Mouse (Mus musculus): ENCODE measurements around the gene Ypel1. TPM values are rescaled to one million over a fixed set of nuclear protein-coding genes. Genes with fewer than 3 reads are reported as not detected.

Gene Ypel1
- total RNA-seq, 2 experiments from 2014 or later, result 39.8 to 40.5 TPM

DNA sequence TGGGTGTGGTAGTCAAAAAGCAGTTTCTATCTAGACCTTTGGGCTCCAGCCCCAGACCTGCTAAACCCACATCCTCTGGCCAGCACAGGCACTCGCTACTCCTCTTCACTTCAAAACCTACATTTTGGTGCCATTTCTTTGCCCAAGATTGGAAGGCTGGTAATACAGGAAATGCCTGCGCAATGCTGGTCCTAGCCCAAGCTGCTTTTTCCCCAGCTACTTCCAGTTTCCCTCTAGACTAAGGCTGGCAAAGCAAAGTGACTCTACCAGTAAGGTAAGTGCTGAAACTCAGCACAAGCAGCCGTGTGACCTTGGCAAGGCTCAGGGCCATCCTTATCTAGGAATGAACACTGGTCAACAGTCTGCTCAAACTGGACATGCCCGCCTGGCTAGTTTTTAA, 16.1 kb downstream of the Ypel1 start:
- DNase-seq (ENCODE audit: extremely low spot score in 1 of 2, low spot score in 1 of 2), result no peak

GRCm38 (mm10) chr16:17086241-17086640, 16.7 kb downstream of the Ypel1 start:
- DNase-seq (ENCODE audit: extremely low spot score in 1 of 2, low spot score in 1 of 2), result no peak

GRCm38 (mm10) chr16:17086669-17087193, 17.2 kb downstream of the Ypel1 start:
- DNase-seq (ENCODE audit: extremely low spot score in 1 of 2, low spot score in 1 of 2), result no peak

- DNase-seq (ENCODE audit: extremely low spot score in 1 of 2, low spot score in 1 of 2), result no peak
These were observed 18.9 kb downstream of the Ypel1 start for GRCm38 (mm10) chr16:17088346-17088745.

GRCm38 (mm10) chr16:17096938-17097337, 27.4 kb downstream of the Ypel1 start:
- DNase-seq (ENCODE audit: extremely low spot score in 1 of 2, low spot score in 1 of 2), result no peak

- no peak for DNase-seq (ENCODE audit: extremely low spot score in 1 of 2, low spot score in 1 of 2)
These were observed 33.2 kb downstream of the Ypel1 start for GRCm38 (mm10) chr16:17102630-17103220.

GRCm38 (mm10) chr16:17104600-17104999, 35.1 kb downstream of the Ypel1 start:
- no peak for DNase-seq (ENCODE audit: extremely low spot score in 1 of 2, low spot score in 1 of 2)

DNA sequence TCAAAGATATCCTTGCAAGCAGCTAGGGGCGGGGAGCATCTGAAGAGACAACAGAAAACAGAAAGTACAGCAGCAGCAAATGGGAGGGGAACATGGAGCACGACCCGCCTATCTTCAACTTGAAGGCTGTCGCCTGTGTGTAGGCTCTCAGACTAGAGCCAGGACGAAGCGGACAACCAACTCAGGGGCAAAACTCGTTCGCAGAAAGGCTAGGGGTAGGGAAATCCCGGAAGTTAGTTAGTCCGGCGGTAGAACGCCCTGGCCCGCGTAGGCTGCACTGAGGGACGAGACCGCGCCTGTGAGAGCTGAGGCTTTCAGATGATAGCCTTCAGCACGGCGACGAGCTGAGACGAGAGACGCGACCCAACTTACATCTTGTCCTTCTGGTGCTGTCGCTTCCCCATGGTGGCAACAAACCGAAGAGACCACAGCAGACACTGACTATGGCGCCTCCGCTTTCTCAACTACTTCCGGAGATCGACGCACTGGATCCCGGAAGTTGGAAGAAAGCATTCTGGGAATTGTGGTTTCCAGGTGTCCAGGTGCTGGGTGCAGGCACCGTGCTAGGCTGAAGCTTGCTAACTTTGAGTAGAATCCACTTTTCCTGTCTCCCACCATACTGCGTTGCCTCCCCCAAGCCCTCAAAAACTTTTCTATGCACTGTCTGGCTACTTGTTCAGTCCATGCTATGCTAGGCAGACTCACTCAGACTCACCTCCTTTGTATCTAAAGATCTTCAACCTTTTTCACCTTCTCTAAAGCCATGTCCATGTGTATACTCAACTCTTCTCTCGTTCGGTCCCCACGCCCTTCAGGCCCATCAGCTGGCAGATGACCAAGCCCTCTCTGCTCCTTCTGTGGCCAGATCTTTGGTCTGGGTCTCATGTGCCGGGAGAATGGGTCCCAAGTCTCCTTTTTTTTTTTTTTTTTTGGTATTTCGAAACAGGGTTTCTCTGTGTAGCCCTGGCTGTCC, 41.6 kb downstream of the Ypel1 start, which contains the start of gene Ppil2:
TSS of gene Ppil2 (minus strand) at position 487 of the 973 bp plus-strand sequence.
- DNase-seq (ENCODE audit: extremely low spot score in 1 of 2, low spot score in 1 of 2), result peak; percentile 43 to 56

GRCm38 (mm10) chr16:17117309-17117799, 47.9 kb downstream of the Ypel1 start:
- no peak for DNase-seq (ENCODE audit: extremely low spot score in 1 of 2, low spot score in 1 of 2)

DNA sequence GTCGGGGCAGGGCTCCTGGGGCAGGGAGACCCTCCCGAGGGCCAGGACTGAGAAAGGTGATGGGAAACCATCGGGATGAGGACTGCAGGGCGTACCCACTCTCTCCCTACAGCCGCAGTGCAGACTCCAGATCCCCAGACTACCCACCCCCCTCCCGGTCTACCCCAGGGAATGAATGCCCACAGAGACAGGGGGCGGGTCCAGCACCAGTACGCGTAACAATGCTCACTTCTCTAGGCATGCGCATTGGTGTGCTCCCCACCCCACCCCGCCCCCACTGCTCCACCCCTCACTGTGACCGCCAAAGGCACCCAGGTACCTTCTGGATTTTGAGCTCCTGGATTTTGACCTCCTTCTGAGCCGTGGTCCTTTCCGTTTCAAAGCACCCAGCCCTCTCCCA, 52.1 kb downstream of the Ypel1 start:
- DNase-seq (ENCODE audit: extremely low spot score in 1 of 2, low spot score in 1 of 2), result no peak

DNA sequence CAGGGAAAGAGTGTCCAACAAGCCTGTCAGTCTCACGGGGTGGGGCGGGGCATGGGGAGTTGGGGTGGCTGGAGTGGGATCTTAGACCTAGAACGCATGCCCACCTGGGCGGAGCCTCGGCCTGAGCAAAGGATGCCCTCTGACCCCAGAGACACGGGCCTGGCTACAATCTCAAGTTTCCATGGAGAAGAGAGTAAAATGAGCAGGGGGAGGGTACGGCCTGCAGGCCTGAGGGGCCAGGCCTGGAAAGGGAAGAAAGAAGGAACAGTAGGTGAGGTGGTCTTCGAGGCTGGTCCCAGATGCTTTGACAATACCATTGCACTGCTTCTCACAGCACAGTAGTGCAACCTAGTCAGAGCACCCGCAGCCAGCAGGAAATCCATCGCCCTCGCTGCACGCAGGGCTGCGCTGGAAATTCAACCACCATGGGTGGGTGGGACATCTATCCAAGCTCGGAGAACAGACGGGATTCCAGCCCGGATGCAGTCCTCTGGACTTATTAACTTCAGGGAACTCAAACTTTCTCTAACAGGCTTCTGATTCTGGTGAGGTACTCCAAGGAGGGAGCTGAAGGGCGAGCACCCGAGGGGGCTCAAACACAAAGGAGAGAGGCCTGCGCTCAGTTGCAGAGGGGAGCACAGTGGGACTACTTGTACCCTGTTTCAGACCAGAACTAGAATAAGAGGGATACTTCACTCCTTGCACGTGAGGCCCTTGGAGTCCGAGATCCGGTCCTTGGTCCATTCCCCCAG, 54.8 kb downstream of the Ypel1 start:
- DNase-seq (ENCODE audit: extremely low spot score in 1 of 2, low spot score in 1 of 2), result no peak

DNA sequence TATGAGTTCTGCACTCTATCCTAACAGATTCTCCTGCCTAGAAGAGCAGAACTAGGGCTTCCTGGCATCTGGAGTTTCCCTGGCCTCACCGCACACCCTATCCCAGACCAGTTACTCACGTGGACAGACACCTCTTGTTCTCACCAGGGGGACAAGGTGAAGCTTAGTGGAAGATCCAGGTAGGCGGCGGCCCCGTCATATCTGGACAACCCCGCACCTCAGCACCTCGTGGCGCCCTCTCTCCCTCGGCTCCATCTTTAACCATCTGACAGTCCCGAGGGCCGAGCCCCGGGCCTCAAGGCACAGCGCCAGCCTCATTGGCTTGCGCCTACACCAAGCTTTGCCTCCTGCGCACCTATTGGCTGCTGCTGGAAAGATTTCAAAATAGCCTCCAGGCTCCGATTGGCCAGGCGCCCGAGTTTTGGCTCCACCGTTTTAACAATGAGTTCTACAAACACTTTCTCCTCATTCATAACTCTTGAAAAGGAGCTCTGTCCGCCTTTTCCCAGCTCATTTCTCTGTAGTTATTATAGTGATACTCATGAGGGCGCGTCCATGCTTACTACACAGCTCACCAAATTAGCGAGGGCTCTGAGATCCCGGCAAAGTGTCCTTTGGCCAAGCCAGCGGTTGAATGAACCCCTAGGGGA, 55.5 kb downstream of the Ypel1 start, which contains the start of gene 2610318N02Rik:
TSS of gene 2610318N02Rik (minus strand) at position 297 of the 650 bp plus-strand sequence.
- peak in 1 of 2 experiments; percentile 54 for DNase-seq (ENCODE audit: extremely low spot score in 1 of 2, low spot score in 1 of 2)

- DNase-seq (ENCODE audit: extremely low spot score in 1 of 2, low spot score in 1 of 2), result peak in 1 of 2 experiments; percentile 40
These were observed 57.8 kb downstream of the Ypel1 start for GRCm38 (mm10) chr16:17127292-17127691.

- peak; percentile 15 to 17 for DNase-seq (ENCODE audit: extremely low spot score in 1 of 2, low spot score in 1 of 2)
These were observed 61.9 kb downstream of the Ypel1 start for GRCm38 (mm10) chr16:17131191-17132088.

DNA sequence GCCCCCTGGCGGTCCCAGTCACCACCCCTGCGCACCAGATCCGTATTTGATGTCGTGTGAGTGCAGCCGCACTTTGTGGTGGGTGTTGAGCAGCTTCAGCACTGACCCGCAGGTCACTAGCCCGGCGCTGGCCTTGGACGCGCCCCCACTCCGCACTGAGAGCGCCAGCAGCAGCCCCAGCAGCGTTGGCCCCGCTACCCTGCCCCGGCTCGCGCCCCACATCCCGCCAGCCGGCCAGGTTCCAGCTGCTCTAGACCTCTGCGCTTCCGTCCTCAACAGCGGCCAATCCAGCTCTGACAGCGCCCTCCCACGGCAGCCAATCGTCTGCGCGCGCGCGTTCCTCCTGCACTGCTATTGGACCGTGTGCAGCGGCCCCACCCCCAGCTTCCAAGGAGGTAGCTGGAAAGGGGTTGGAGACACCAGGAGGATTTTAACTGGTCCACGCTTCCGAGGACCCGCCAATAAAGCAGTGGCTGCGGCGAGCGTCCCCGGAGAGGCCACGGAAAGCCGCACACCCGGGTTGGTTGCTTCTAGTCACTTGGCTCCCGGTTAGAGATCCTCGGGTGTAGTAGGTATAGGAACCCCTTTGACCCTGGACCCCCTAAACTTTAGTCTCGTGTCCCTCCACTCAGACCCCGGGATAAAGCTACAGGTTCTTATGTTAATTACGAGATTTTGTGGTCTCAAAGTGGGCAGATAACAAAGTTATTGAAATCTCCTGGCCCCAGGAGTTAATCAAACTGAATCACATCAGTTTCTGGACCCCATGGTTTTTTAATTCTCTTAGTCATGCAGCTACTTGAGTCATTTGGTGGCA, 62.8 kb downstream of the Ypel1 start, which contains the start of gene Sdf2l1:
TSS of gene Sdf2l1 (minus strand) at position 295 of the 817 bp plus-strand sequence.
- peak; percentile 94 to 95 for DNase-seq (ENCODE audit: extremely low spot score in 1 of 2, low spot score in 1 of 2)

- no peak for DNase-seq (ENCODE audit: extremely low spot score in 1 of 2, low spot score in 1 of 2)
These were observed 63.4 kb downstream of the Ypel1 start for GRCm38 (mm10) chr16:17132906-17133200.

Data from layer of hippocampus, postnatal 25 days (tissue).